Mouse (Mus musculus) urinary bladder, postnatal 4 days (tissue): ENCODE measurements around the gene Fam205a1.
"Not testable (repeated sequence)": the region's sequence is repeated elsewhere in the genome, so short reads cannot be mapped to it uniquely, and the experiment has no call there.

Source experiments
- DNase-seq, 2 experiments: peaks; one replicate each; pipeline ENCODE4 v3.0.0; 2021 to 2022; ENCODE audit warnings: low spot score in 2 of 2

The Fam205a1 gene

DNA sequence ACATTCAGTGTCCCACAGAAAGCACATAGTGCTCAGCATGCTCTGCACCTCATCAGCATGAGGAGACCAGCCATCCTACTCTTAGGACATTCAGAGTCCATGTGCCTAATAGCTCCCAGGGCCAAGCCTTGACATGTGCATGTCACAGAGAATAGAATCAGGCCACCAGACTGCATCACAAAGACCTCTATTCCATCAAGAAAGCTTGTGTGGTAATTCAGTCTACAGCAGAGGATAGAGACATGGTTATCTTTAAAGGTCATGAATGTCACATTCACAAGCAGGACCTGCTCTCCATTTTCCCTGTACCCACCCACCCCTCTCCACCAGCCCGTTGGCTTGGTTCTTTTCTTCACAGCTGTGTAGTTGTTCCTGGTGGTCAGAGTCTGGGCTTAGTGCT, at the start of gene Fam205a1:
Gene Fam205a1, minus strand, starts transcription at position 101 of the 400 bp plus-strand sequence.
- not testable (repeated sequence) for DNase-seq

DNA sequence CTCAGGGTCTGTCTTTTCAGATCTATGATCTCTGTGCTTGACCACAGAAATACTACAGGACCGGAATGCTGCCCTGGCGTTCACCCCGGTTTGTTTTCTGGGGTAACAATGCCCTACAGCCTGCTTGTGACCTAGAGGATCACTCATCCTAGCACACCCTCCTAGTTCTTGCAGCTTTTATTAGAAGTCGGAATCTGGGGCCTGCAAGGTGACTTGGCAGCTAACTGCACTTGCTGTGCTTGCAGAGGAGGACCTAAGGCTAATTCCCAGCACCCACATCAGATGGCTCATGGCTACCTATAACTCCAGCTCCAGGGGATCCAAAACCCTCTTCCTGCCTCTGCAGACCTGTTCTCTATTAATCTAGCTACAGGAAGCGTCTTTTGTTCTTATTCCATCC, 49.0 kb upstream of the Fam205a1 start:
- DNase-seq = no peak

DNA sequence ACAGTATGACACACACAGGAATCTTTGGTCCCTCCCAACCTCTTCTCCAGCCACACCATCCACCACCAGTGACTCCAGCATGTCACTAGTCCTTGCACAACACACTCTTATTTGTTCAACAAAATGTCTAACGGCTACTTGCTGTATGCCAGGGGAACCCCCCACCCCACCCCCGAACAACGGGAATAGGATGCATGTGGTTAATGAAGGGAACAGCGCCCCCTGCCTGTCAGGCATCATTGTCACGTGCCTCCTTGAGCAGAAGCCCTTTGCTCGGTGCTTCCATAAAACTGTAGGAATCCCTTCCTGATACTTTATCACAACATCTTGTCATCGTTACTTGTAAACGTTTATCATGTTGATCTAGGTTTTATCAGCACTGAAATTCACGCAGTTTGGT, 48.5 kb upstream of the Fam205a1 start:
- DNase-seq = no peak

DNA sequence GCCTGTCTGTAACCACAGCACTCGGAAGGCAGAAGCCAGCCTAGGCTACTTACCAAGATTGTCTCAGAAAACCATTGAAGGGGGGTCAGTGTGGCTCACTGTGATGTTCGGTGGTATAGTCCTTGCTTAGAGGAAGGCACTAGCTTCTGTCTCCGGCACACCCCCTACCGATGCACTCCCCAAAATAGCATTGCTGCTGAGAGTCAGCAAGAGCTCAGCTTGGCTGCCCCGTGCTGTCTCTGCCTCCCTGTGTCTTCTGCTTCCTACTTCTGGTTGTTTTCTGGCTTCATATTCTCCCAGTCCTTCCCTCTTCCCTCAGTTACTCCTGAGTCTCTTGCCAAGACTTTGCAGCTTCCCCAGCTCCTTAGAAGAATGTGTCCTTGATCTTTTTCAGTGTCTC, 47.2 kb upstream of the Fam205a1 start:
- DNase-seq = no peak

DNA sequence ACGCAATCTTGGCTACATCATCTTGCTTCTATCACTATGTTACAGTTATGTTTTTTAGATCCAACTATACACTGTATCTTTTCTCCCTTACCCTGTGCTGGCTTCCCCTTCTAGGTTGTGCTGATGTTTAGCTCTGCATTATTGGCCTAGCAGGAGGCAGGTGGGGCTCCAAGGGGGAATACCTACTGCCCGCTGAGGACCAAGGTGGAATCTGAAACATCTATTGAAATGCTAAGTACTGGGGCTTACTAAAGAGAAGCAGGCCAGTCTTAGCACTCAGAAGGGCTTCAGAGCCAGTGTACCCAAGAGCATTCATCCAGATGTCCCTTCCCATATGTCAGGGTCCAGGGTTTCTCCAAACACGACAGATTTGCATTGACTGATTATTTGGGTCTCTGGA, 45.2 kb upstream of the Fam205a1 start:
- DNase-seq = no peak

GRCm38 (mm10) chr4:42895118-42895517, 41.4 kb upstream of the Fam205a1 start:
- DNase-seq = no peak

DNA sequence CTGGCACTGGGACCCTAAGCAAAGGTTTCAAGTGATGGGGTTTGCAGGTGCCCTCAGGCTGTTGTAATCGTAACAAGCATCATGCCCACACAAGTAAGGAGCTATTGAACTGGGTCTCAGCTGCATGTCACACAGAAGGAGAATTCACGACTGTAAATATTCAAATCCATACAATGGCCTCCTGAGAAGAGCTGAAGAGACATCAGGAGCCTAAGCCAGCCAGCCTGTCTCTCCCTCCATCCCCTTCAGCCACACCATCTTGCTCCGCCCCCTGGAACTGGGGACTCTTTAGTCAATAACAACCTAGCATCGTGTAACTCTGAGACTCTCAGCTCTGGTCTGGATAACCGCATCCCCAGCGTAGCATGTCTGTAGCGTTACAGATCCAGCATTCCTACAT, 37.5 kb upstream of the Fam205a1 start:
- DNase-seq = no peak

DNA sequence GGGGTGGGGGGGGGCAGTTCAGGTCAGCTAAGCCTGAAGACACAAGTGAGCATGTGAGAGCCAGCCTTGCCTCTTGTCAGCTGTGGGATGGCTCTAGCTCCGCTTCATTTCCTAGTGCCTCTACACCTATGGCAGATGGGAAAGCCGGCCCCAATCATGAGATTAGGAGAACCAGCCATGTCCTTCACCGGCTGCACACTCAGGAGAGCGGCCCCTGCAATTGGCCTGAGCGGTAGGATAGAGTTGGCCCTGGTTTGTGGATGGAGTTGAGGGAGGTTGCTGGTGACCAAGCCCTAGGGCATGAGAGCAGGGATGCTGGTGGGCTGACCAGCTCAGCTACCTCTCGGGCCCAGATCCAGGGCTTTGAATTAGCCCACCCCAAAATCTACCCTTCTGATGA, 35.1 kb upstream of the Fam205a1 start:
- no peak for DNase-seq

DNA sequence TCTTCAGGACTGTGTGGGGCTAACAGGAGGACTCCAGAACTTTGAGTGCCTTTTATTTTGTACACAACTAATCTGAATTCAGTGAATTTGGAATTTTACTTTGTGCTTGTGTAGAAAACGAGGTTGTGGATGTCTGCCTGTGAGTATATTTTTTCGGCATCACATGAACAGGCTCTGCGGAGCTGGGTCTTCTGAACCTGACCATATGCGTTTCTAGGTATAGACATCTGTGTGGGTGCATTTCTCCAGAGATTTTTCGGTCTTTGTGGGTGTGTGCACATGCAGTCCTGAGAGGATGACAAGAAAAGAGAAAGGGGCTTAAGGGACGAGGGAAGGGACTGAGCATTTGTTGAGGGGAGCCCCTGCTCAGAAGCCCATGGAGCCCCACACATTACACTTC, 33.2 kb upstream of the Fam205a1 start:
- DNase-seq = no peak

GRCm38 (mm10) chr4:42880677-42880948, 26.9 kb upstream of the Fam205a1 start:
- no peak for DNase-seq

GRCm38 (mm10) chr4:42879829-42880676, 26.4 kb upstream of the Fam205a1 start:
- DNase-seq = no peak

- DNase-seq = no peak
These were observed 24.0 kb upstream of the Fam205a1 start for GRCm38 (mm10) chr4:42877657-42878056.

DNA sequence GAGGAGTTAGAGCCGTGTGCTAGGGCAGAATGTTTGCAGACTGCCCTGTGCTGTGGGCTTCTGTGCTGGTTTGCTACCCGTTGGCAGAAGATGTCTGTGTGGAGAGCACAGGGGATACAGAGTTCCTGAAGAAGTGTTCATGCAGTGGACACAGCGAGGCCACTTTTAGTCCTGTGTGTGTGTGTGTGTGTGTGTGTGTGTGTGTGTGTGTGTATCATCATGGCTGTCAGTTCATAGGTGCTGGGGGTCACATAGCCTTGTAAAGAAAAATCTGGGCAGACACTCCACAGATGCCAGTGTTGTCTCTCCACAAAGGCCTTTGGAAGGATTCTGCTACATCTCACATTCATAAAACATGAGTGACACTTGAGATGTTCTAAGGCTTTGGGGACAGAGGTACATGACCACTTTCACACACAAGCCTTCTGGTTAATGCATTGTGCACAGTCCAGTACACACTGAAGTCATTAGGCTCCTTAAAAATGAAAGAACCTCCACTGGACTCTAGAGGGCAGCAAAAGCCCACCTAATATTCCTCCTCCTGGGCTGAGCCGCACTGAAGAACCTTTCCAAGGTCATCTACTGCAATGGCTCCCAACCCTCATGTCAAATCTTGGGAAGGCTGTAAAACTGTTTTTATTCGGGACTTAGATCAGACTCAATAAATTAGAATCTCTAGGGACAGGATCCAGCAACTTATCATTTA, 23.1 kb upstream of the Fam205a1 start:
- DNase-seq = no peak

DNA sequence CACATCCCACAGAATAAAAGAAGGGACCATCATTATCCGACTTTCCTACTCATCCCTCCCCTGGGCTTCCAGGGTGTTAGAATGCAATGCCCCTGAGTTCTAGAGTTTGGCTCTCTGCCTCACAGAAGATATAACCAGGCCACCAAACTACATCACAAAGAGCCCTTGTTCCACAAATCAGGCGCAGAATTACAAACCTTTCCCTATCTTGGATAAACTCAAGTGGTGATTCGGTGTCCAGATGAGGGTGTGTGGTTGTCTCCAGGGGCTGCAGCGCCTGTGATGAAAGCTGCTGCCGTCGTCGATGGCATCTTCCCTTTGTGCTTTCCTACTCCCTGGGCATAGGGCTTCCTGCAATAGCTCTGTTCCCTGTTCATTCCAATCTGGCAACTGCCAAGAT, 20.4 kb upstream of the Fam205a1 start, which contains the start of gene Fam205c:
Gene Fam205c, minus strand, starts transcription at position 101 of the 400 bp plus-strand sequence.
- no peak for DNase-seq

GRCm38 (mm10) chr4:42872746-42873435, 19.2 kb upstream of the Fam205a1 start:
- DNase-seq = no peak

DNA sequence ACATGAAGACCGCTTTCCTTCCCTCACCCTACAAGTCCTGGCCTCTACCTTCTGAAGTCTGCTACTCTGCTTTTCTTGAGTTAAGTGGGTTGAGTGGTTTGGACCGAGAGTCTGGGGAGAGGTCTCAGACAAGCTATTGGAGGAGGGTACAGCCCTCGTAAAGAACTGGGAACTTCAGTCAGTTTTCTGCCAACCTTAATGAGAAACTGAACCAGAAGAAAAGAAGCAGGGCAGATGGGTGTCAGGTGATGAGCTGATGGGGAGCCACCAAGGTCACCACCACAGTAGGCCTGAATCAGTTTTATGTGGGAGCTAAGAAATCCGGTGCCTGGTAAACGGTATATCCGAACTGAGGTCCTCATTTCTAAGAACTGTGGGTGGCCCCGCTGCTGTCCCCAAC, 18.5 kb upstream of the Fam205a1 start:
- no peak for DNase-seq

DNA sequence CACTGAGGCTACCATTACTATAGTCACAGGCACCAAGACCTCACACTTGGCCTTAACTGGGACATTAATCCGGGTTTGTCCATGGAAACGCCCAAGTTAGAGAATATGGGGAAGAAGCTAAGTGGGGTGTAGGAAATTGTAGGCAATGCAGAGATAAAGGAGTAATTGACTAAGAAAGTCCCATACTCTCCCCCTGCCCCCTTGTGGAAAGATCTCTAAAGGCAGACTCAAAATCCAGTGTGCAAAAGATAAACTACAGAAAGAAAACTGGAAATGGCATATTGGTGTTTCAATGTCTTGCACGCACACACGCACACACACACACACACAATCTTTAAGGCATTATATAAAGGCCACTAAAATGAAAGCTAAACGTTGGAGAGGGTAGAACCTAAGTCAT, 17.1 kb upstream of the Fam205a1 start:
- DNase-seq = no peak

DNA sequence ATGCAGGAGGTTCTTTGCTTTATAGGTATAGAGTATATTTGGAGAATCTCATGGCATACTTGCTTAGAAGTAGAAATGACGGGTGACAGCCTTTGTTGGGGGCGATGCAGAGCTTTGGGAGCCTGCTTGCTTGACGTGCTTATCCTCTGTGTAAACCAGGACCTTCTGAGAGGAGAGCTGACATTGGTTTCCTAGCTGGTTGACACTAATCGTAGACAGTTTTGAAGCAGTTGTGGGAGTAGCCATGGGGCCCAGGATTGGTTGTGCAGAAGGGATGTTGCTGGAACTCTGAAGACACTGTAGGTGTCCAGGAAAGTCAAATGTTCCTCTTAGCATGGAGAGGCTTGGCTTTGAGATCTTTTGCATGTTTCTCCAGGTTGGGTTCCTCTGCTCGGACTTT, 14.5 kb upstream of the Fam205a1 start:
- DNase-seq = no peak

- no peak for DNase-seq
These were observed 13.7 kb upstream of the Fam205a1 start for GRCm38 (mm10) chr4:42867390-42867789.

DNA sequence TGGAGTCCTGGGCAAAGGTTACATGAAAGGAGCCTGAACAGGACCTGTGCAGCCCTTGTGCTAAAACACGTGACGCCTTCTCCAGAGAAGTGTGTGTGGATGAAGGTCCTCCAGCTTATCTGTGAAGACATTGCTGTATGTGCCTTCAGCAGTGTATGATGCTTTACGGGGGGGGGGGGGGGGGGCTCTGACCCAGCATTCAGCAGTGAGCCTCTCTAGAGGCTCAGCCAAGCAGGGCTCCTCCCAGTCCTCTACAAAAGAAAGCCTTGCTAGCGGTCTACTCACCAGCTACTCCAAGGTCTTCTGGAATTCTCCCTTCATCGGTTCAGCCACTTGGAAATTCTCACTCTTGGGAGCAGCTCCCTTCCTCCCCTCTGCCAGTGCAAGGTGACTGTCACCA, 9.8 kb upstream of the Fam205a1 start:
- not testable (repeated sequence) for DNase-seq

- DNase-seq = not testable (repeated sequence)
These were observed 6.8 kb upstream of the Fam205a1 start for GRCm38 (mm10) chr4:42860483-42860882.

- not testable (repeated sequence) for DNase-seq
These were observed 3.0 kb upstream of the Fam205a1 start, which contains the start of gene Gm12394 for GRCm38 (mm10) chr4:42856671-42857070. Gm12394 (minus strand) TSS chr4:42856771.
